Mouse (Mus musculus) limb, embryonic 13.5 days (tissue): Measurements from ENCODE around the gene Arhgef40. TPM values are rescaled to one million over a fixed set of nuclear protein-coding genes. Genes with fewer than 3 reads are reported as not detected.

Experiments used
- ATAC-seq: fragments of 200-750 bp; cut with Nextera tagmentation; 2 replicates; pipeline ENCODE4 v1.8.0; 2017; ENCODE audit warnings: low read depth, moderate number of reproducible peaks, moderate TSS enrichment; ENCODE audit not compliant: low FRiP score
- H3K27ac ChIP-seq: fragments of 300-500 bp; sonication (generic); 2 replicates; pipeline ENCODE4 v1.5.1; 2015; ENCODE audit warnings: inconsistent platforms, mild to moderate bottlenecking, moderate library complexity
- H3K27me3 ChIP-seq: fragments of 300-500 bp; sonication (generic); 2 replicates; pipeline ENCODE4 v1.6.1; 2015; ENCODE audit warnings: mild to moderate bottlenecking, inconsistent platforms
- H3K36me3 ChIP-seq: fragments of 300-500 bp; sonication (generic); 2 replicates; pipeline ENCODE4 v1.6.1; 2015; ENCODE audit warnings: inconsistent platforms, mild to moderate bottlenecking, moderate library complexity
- H3K4me1 ChIP-seq: fragments of 300-500 bp; sonication (generic); 2 replicates; pipeline ENCODE4 v1.6.1; 2015; ENCODE audit warnings: inconsistent platforms
- H3K4me2 ChIP-seq: fragments of 300-500 bp; sonication (generic); replicated peaks from 2 replicates; pipeline ENCODE4 v1.6.1; 2015; ENCODE audit warnings: inconsistent platforms, mild to moderate bottlenecking, moderate library complexity
- H3K4me3 ChIP-seq: fragments of 300-500 bp; sonication (generic); 2 replicates; pipeline ENCODE4 v1.5.1; 2015; ENCODE audit warnings: moderate library complexity, mild to moderate bottlenecking, inconsistent platforms
- H3K9ac ChIP-seq: fragments of 300-500 bp; sonication (generic); 2 replicates; pipeline ENCODE4 v1.6.1; 2015; ENCODE audit warnings: mild to moderate bottlenecking, inconsistent platforms
- H3K9me3 ChIP-seq: fragments of 300-500 bp; sonication (generic); 2 replicates; pipeline ENCODE4 v1.6.1; 2016; ENCODE audit warnings: inconsistent platforms
- WGBS: fragments of 180-500 bp; shearing (Covaris S2); methylation state at CpG from one replicate; pipeline ENCODE4 v1.1.7; 2015; 5-methylcytosine and 5-hydroxymethylcytosine counted together
- polyA plus RNA-seq: library from polyadenylated mRNA; unstranded; fragments of >200 nt; fragmentation: Nextera tagmentation; extraction: Ambion mirVana; gene quantifications from 2 replicates; pipeline ENCODE4 v1.2.1, GENCODE M21; 2015

Gene Arhgef40
- polyA plus RNA-seq, 1 experiment from 2014 or later = 203 TPM

DNA sequence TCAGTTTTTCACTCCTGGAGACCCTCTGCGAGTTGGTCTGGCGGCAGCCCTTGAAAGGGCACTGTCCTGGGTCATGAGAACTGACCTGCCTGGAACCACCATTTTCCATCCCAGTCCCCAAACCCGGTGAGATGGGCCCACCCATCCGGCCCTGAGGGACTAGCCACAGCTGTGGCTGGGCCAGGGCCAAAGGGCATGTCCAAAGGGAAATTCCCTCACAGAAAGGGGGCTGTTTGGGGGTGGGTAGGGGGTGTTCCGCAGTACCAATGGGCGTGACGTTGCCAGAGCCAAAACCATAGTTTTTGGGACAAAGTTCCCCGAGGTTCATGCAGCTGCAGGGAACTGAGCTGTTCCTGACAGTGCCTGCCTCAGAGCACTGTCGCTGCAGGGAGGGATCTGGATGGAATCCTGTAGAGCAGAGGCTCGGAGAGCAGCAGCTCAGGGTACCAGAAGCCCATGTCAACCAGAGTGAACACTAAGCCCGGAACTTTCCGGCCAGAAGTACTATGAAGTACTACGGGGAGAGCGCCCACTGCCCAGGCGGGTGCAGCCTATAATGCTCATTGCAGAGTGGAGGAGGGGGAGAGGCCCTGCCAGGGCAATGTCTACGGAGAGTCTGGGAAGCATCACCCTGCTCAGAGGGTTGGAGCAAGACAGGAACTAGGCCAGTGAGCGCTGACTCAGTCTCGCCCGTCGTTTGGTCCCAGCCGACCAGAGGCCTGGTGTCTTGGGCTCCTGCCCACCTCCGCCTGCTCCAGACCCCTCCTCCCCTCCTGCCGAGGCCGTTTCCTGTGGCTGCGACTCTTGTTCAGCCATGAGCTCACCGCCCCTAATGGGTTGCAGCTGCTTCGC lies 1.0 kb downstream of the Arhgef40 start:
- ATAC-seq = peak; percentile 82
- Histone ChIP-seq H3K9ac (peak overlapping the region; percentile 93), H3K27ac (peak overlapping the region; percentile 99), H3K27me3 (no peaks in the 10 kb centered on the region), H3K4me3 (peak overlapping the region; percentile 84), H3K9me3 (no peaks in the 10 kb centered on the region), H3K4me1 (peaks cover 44% of the 10 kb centered on the region), H3K36me3 (peaks cover 40% of the 10 kb centered on the region), H3K4me2 (peak overlapping the region; percentile 84)
- WGBS = under 1% methylated on average over 27 of the region's 27 CpGs

DNA sequence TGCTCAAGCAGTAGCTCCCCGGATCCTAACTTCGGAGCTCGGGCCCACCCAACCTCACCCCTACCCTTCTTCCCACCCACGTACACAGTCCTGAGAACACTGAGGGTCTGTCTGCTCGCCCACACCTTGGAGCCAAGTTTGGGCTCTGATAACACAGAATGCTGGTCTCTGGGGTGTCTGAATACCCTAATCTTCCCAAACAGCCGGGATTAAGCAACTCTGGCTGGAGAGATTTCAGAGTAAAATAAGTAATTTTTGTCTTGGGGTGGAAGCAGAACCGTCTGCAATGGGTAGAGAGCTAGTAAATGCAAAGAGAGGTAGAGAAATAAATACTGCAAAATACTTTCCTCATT lies 1.6 kb downstream of the Arhgef40 start:
- Histone ChIP-seq H3K36me3 (peaks cover 46% of the 10 kb centered on the region), H3K27me3 (no peaks in the 10 kb centered on the region), H3K4me2 (peak overlapping the region; percentile 84), H3K9me3 (no peaks in the 10 kb centered on the region), H3K9ac (peak overlapping the region; percentile 93), H3K27ac (peak overlapping the region; percentile 99), H3K4me3 (peak overlapping the region; percentile 84), H3K4me1 (peaks cover 44% of the 10 kb centered on the region)
- ATAC-seq = no peak
- WGBS = 3% methylated on average over 7 of the region's 7 CpGs

DNA sequence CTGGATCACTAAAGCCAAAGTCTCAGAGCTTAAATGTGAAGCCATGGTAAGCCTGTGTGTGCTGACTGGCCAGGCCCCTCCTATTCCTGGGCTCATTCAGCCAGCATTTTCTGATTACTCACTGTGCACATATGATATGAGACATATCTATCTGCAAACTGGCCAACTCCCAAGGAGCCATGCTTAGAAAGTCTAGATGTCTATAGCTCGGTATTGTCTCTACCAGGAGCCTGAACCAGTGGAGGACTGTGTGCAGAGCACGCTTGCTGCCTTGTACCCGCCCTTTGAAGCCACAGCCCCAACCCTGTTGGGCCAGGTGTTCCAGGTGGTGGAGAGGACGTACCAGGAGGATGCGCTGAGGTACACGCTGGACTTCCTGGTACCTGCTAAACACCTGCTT lies 2.7 kb downstream of the Arhgef40 start:
- H3K4me2 ChIP-seq = peak overlapping the region; percentile 84

GRCm38 (mm10) chr14:51988731-51989130 lies 4.2 kb downstream of the Arhgef40 start:
- Histone ChIP-seq H3K27me3 (no peaks in the 10 kb centered on the region), H3K9ac (0 out of 2 replicates have a peak overlapping the region, but pooled peaks have one; percentile 31), H3K27ac (0 out of 2 replicates have a peak overlapping the region, but pooled peaks have one; percentile 11), H3K4me3 (no peak overlapping the region), H3K36me3 (peaks cover 71% of the 10 kb centered on the region), H3K9me3 (no peaks in the 10 kb centered on the region), H3K4me1 (peaks cover 39% of the 10 kb centered on the region), H3K4me2 (no peak overlapping the region)
- 77% methylated on average over 12 of the region's 12 CpGs for WGBS
- no peak for ATAC-seq

More for the DNA sequence above, 2.7 kb downstream of the Arhgef40 start:
- 88% methylated on average over 6 of the region's 6 CpGs for WGBS
- Histone ChIP-seq H3K4me1 (peaks cover 44% of the 10 kb centered on the region), H3K27ac (no peak overlapping the region), H3K9ac (0 out of 2 replicates have a peak overlapping the region, but pooled peaks have one; percentile 19), H3K27me3 (no peaks in the 10 kb centered on the region), H3K4me3 (peak overlapping the region; percentile 84; the same call in 1 of the 2 replicates), H3K9me3 (no peaks in the 10 kb centered on the region), H3K36me3 (peaks cover 56% of the 10 kb centered on the region)
- no peak for ATAC-seq

GRCm38 (mm10) chr14:51989461-51989970 lies 5.0 kb downstream of the Arhgef40 start:
- Histone ChIP-seq H3K36me3 (peaks cover 79% of the 10 kb centered on the region), H3K4me1 (peaks cover 33% of the 10 kb centered on the region), H3K27me3 (no peaks in the 10 kb centered on the region), H3K4me2 (no peak overlapping the region), H3K9me3 (no peaks in the 10 kb centered on the region), H3K9ac (no peak overlapping the region; the same call in 1 of the 2 replicates), H3K27ac (no peak overlapping the region), H3K4me3 (no peak overlapping the region)
- 76% methylated on average over 12 of the region's 12 CpGs for WGBS
- no peak for ATAC-seq

DNA sequence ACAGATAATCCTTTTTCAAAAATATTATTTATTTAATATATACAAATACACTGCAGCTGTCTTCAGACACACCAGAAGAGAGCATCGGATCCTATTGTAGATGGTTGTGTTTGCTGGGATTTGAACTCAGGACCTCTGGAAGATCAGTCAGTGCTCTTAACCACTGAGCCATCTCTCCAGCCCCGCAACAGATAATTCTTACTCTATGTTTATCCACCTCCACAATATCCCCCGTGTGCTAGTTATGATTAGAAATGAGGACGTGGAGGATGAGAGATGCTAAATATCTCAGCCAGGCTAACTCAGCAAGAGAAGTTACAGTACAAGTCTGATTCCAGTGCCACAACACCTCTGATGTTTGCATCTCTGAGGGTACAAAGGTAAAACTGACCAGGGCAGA lies 9.9 kb downstream of the Arhgef40 start:
- 95% methylated on average over 4 of the region's 4 CpGs for WGBS
- H3K4me3 ChIP-seq = no peak overlapping the region
- H3K4me1 ChIP-seq = peaks cover 3% of the 10 kb centered on the region; the same call in 1 of the 2 replicates
- no peaks in the 10 kb centered on the region for H3K27me3 ChIP-seq
- peaks cover 98% of the 10 kb centered on the region for H3K36me3 ChIP-seq
- no peak overlapping the region for H3K9ac ChIP-seq
- ATAC-seq = no peak
- H3K4me2 ChIP-seq = no peak overlapping the region
- no peaks in the 10 kb centered on the region for H3K9me3 ChIP-seq
- no peak overlapping the region for H3K27ac ChIP-seq

- Histone ChIP-seq H3K27me3 (no peaks in the 10 kb centered on the region), H3K4me3 (no peak overlapping the region), H3K9ac (no peak overlapping the region), H3K27ac (no peak overlapping the region), H3K4me1 (no peaks in the 10 kb centered on the region), H3K4me2 (no peak overlapping the region), H3K36me3 (peaks cover 98% of the 10 kb centered on the region), H3K9me3 (no peaks in the 10 kb centered on the region)
- WGBS = 80% methylated on average over 12 of the region's 12 CpGs
- no peak for ATAC-seq
Observed at GRCm38 (mm10) chr14:51995219-51995871, 10.8 kb downstream of the Arhgef40 start.

DNA sequence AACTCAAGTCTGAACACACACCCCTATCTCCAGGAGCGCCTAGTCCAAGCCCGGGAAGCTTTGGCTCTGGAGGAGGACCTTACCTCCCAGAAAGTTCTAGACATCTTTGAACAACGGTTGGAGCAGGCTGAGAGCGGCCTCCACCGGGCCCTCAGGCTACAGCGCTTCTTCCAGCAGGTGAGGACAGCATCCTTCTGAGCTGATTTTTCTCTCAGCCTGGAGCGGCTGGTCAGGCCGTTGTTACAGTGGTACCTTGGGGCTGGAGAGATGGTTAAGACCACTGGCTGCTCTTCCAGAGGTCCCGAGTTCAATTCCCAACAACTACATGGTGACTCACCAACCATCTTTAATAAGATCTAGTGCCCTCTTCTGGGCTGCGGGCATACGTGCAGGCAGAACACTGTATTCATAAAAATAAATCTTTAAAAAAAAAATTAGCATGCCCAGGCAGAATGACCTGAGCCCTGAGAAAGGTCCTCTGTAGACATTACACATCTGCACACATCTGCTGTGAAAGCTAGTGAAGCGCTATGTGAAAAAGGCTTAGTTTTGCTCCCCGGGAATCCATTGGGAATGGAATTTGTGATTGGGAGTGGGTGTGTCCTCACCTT lies 11.8 kb downstream of the Arhgef40 start:
- WGBS = 85% methylated on average over 13 of the region's 13 CpGs
- no peak for ATAC-seq
- no peaks in the 10 kb centered on the region for H3K9me3 ChIP-seq
- no peak overlapping the region for H3K4me2 ChIP-seq
- H3K9ac ChIP-seq = no peak overlapping the region
- no peaks in the 10 kb centered on the region for H3K4me1 ChIP-seq
- no peak overlapping the region for H3K4me3 ChIP-seq
- no peak overlapping the region for H3K27ac ChIP-seq
- H3K36me3 ChIP-seq = peaks cover 95% of the 10 kb centered on the region
- no peaks in the 10 kb centered on the region for H3K27me3 ChIP-seq

GRCm38 (mm10) chr14:51996866-51997265 lies 12.3 kb downstream of the Arhgef40 start:
- Histone ChIP-seq H3K9me3 (no peaks in the 10 kb centered on the region), H3K9ac (no peak overlapping the region), H3K4me3 (no peak overlapping the region), H3K36me3 (peaks cover 93% of the 10 kb centered on the region), H3K4me1 (no peaks in the 10 kb centered on the region), H3K4me2 (no peak overlapping the region), H3K27me3 (no peaks in the 10 kb centered on the region), H3K27ac (no peak overlapping the region)
- 81% methylated on average over 17 of the region's 17 CpGs for WGBS
- no peak for ATAC-seq

DNA sequence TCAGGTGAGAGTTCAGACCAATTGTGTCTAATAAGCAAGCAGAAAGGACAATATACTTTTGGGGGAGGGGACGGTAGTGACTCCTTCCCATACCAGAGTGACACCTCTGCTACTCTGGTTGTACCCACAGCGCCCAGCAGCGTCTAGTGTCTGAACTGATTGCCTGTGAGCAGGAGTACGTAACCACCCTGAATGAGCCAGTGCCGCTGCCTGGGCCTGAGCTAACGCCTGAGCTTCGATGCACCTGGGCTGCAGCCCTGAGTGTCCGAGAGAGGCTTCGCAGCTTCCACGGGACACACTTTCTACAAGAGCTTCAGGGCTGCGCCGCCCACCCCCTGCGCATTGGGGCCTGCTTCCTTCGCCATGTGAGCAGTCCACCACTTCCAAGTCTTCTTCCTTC lies 13.0 kb downstream of the Arhgef40 start:
- no peak for ATAC-seq
- Histone ChIP-seq H3K4me1 (no peaks in the 10 kb centered on the region), H3K36me3 (peaks cover 93% of the 10 kb centered on the region)

GRCm38 (mm10) chr14:52003981-52004495 lies 19.5 kb downstream of the Arhgef40 start:
- H3K9me3 ChIP-seq = no peaks in the 10 kb centered on the region
- H3K36me3 ChIP-seq = peaks cover 88% of the 10 kb centered on the region
- no peak overlapping the region for H3K4me2 ChIP-seq
- no peak overlapping the region for H3K9ac ChIP-seq
- no peaks in the 10 kb centered on the region for H3K27me3 ChIP-seq
- no peak overlapping the region for H3K4me3 ChIP-seq
- no peak for ATAC-seq
- 45% methylated on average over 16 of the region's 16 CpGs for WGBS
- H3K27ac ChIP-seq = peak overlapping the region; percentile 12; the same call in 1 of the 2 replicates
- peaks cover 7% of the 10 kb centered on the region for H3K4me1 ChIP-seq

More for the DNA sequence above, 13.0 kb downstream of the Arhgef40 start:
- Histone ChIP-seq H3K9me3 (no peaks in the 10 kb centered on the region), H3K4me2 (no peak overlapping the region), H3K9ac (no peak overlapping the region), H3K27me3 (no peaks in the 10 kb centered on the region), H3K27ac (no peak overlapping the region), H3K4me3 (no peak overlapping the region)
- WGBS = 89% methylated on average over 14 of the region's 14 CpGs
